10 mouse cellular contexts compared by ENCODE assay signal in genomic region chr10:111746067-111746878, GRCm38 (mm10).
DNase-seq lines count a peak whose midpoint lies in the region; ATAC-seq and TF ChIP-seq lines count a peak whose summit lies in the region.
"Had no signal": no experiment of that assay in that cellular context is flagged by ENCODE, and none has a peak within 500 bp of the region (broad histone marks: within the 10 kb centered on the region; RNA-seq: fewer than 3 reads in every experiment).

No protein-coding gene starts in this region.

- H3K27ac ChIP-seq in lung, embryonic 14.5 days (ENCODE audit: low read depth): no peak overlapping the region
- no peak overlapping the region for H3K27ac ChIP-seq in forebrain, embryonic 16.5 days (ENCODE audit: low read length)
- no peak overlapping the region for H3K27ac ChIP-seq in liver, embryonic 13.5 days

- no peak overlapping the region for H3K9ac ChIP-seq in lung, embryonic 14.5 days
- H3K9ac ChIP-seq in forebrain, embryonic 16.5 days (replicated peaks; ENCODE audit: low read depth, low read length): no peak overlapping the region
- H3K9ac ChIP-seq in liver, embryonic 13.5 days: no peak overlapping the region

- H3K4me3 ChIP-seq in lung, embryonic 14.5 days (ENCODE audit: low read depth, low read length): no peak overlapping the region
- no peak overlapping the region for H3K4me3 ChIP-seq in forebrain, embryonic 16.5 days (replicated peaks; ENCODE audit: low read length)
- H3K4me3 ChIP-seq in liver, embryonic 13.5 days (replicated peaks): no peak overlapping the region

- ATAC-seq in lung, embryonic 14.5 days (ENCODE audit: insufficient read depth): peak; percentile 22; the same call in 1 of the 2 replicates
- peak; percentile 20; the same call in 1 of the 2 replicates for ATAC-seq in forebrain, embryonic 16.5 days
- ATAC-seq in liver, embryonic 13.5 days (ENCODE audit: low read depth): no peak; the same call in 1 of the 2 replicates

- TF ChIP-seq CTCF in lung, embryonic 14.5 days (IDR thresholded peaks at IDR 0.05; ENCODE audit: low read depth): no peak

- 63% methylated on average over 12 of the region's 12 CpGs for WGBS in lung, embryonic 14.5 days
- WGBS in forebrain, embryonic 16.5 days: 80% methylated on average over 12 of the region's 12 CpGs
- 29% methylated on average over 12 of the region's 12 CpGs for WGBS in liver, embryonic 13.5 days (ENCODE audit: insufficient replicate concordance)

- no peaks in the 10 kb centered on the region for H3K27me3 ChIP-seq in lung, embryonic 14.5 days (ENCODE audit: insufficient read depth, low read length)
- H3K27me3 ChIP-seq in forebrain, embryonic 16.5 days (replicated peaks; ENCODE audit: control insufficient read depth, insufficient read depth, low read length): no peaks in the 10 kb centered on the region
- H3K27me3 ChIP-seq in liver, embryonic 13.5 days: no peaks in the 10 kb centered on the region

- H3K9me3 ChIP-seq in lung, embryonic 14.5 days (ENCODE audit: low read depth, low read length): no peaks in the 10 kb centered on the region
- no peaks in the 10 kb centered on the region for H3K9me3 ChIP-seq in forebrain, embryonic 16.5 days (ENCODE audit: control insufficient read depth, low read length)
- H3K9me3 ChIP-seq in liver, embryonic 13.5 days (replicated peaks): no peaks in the 10 kb centered on the region

- H3K4me2 ChIP-seq in lung, embryonic 14.5 days: no peak overlapping the region
- H3K4me2 ChIP-seq in forebrain, embryonic 16.5 days (ENCODE audit: low read length): no peak overlapping the region
- no peak overlapping the region for H3K4me2 ChIP-seq in liver, embryonic 13.5 days

- H3K4me1 ChIP-seq in lung, embryonic 14.5 days (ENCODE audit: insufficient read depth): peaks cover 5% of the 10 kb centered on the region
- no peaks in the 10 kb centered on the region; the same call in 1 of the 2 replicates for H3K4me1 ChIP-seq in forebrain, embryonic 16.5 days (replicated peaks; ENCODE audit: control insufficient read depth, insufficient read depth, low read length)
- H3K4me1 ChIP-seq in liver, embryonic 13.5 days (replicated peaks): peaks cover 3% of the 10 kb centered on the region; the same call in 1 of the 2 replicates

- no peaks in the 10 kb centered on the region for H3K36me3 ChIP-seq in lung, embryonic 14.5 days (ENCODE audit: insufficient read depth)
- H3K36me3 ChIP-seq in forebrain, embryonic 16.5 days (ENCODE audit: control insufficient read depth, insufficient read depth): no peaks in the 10 kb centered on the region
- H3K36me3 ChIP-seq in liver, embryonic 13.5 days: no peaks in the 10 kb centered on the region

- no peak for DNase-seq in lung, embryonic 14.5 days
- no peak for DNase-seq in lung, postnatal 10 days
- DNase-seq in liver, embryonic 13.5 days: peak; percentile 4
- peak; percentile 41 for DNase-seq in yolk sac, embryonic 10.5 days (ENCODE audit: low spot score)
- DNase-seq in Muller cell, postnatal 12 days (ENCODE audit: inconsistent ontology term): no peak
- DNase-seq in kidney, postnatal 14 days: no peak
- DNase-seq: gastrocnemius, postnatal 14 days; kidney, postnatal 25 days; thymus, adult 2 months had no signal

Comparison
In these comparisons a context has a peak if more than half of its experiments do, and no peak if none do; other contexts are left out.
1. DNase-seq: peak in liver, embryonic 13.5 days (single experiment) and yolk sac, embryonic 10.5 days (single experiment); none in lung, embryonic 14.5 days (single experiment), lung, postnatal 10 days (single experiment), Muller cell, postnatal 12 days (single experiment) and kidney, postnatal 14 days (single experiment).